Mouse (Mus musculus) ES-Bruce4 (cell line): Measurements from ENCODE around the gene Deup1. TPM values are rescaled to one million over a fixed set of nuclear protein-coding genes. Genes with fewer than 3 reads are reported as not detected.

ENCODE experiments used
- H3K27ac ChIP-seq: 2 replicates; pipeline ENCODE4 v1.5.1; 2012; ENCODE audit warnings: low read length, inconsistent platforms; ENCODE audit not compliant: insufficient read depth
- H3K27me3 ChIP-seq: 2 replicates; pipeline ENCODE4 v1.6.1; 2012; ENCODE audit warnings: mild to moderate bottlenecking, low read length, inconsistent platforms; ENCODE audit not compliant: control insufficient read depth, poor library complexity, insufficient read depth, severe bottlenecking
- H3K36me3 ChIP-seq: 2 replicates; pipeline ENCODE4 v1.6.1; 2012; ENCODE audit warnings: inconsistent platforms, mild to moderate bottlenecking, low read length, moderate library complexity; ENCODE audit not compliant: control insufficient read depth, poor library complexity, insufficient read depth, severe bottlenecking
- H3K4me1 ChIP-seq: one replicate; pipeline ENCODE4 v1.8.1; 2011; ENCODE audit warnings: low read length; ENCODE audit not compliant: control insufficient read depth, insufficient read depth
- H3K4me3 ChIP-seq: 2 replicates; pipeline ENCODE4 v1.5.1; 2011; ENCODE audit warnings: low read depth, mild to moderate bottlenecking, low read length
- H3K9ac ChIP-seq: 2 replicates; pipeline ENCODE4 v1.6.1; 2012; ENCODE audit warnings: low read depth, mild to moderate bottlenecking, inconsistent platforms; ENCODE audit not compliant: poor library complexity, severe bottlenecking
- H3K9me3 ChIP-seq: replicated peaks from 2 replicates; pipeline ENCODE4 v1.6.1; 2012; ENCODE audit warnings: mild to moderate bottlenecking, low read length, inconsistent platforms; ENCODE audit not compliant: control insufficient read depth, poor library complexity, insufficient read depth, severe bottlenecking
- CTCF ChIP-seq: IDR thresholded peaks from one replicate; pipeline ENCODE4 v1.8.1; 2011; ENCODE audit warnings: low read depth, low read length
- EP300 ChIP-seq: IDR thresholded peaks from 2 replicates; pipeline ENCODE4 v1.6.1; 2011; ENCODE audit warnings: low read depth, low read length; ENCODE audit not compliant: insufficient read depth
- POLR2A ChIP-seq: IDR thresholded peaks from one replicate; pipeline ENCODE4 v1.8.1; 2011; ENCODE audit warnings: low read length; ENCODE audit not compliant: insufficient read depth
- polyA plus RNA-seq: library from polyadenylated mRNA; stranded (reverse); fragments of >200 nt; gene quantifications from 2 replicates; pipeline ENCODE4 v1.2.4, GENCODE M21; 2011; ENCODE audit warnings: low read depth; ENCODE audit not compliant: missing spikeins, insufficient read depth, insufficient read length

Gene Deup1
- polyA plus RNA-seq: not detected in 2 replicates

DNA sequence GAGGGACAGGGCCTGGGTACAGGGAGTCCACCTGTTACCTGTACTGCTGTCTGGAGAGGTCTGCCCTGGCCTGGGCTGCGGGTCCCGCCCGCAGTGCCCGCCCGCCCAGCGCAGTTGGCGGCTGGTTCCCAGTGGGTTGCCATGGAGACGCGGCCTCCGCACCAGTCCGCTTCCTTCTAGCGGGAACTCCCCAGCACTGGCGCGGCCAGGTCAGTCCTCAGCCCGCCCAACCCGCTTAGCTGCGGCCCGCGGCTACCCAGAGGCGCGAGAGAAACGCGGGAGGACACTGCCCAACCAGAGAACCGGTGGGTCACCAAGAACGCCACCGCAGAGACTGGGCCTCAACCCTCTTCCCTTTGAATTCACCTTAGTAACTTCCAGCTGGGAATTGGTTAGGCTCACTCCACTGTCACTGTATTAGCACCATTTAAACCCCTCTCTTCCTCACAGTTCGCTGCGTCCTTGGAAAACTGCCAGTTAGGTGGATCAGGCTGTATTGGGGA lies at the start of gene Deup1:
TSS of gene Deup1 (minus strand) at position 149 of the 503 bp plus-strand sequence.
- no peaks in the 10 kb centered on the region for H3K4me1 ChIP-seq
- no peaks in the 10 kb centered on the region for H3K27me3 ChIP-seq
- no peak within 1 kb of the TSS for H3K9ac ChIP-seq
- H3K9me3 ChIP-seq: no peaks in the 10 kb centered on the region
- no peaks in the 10 kb centered on the region for H3K36me3 ChIP-seq
- peak within 1 kb of the TSS; percentile 1 for H3K4me3 ChIP-seq
- no peak within 1 kb of the TSS for H3K27ac ChIP-seq
- TF ChIP-seq EP300 (no peak), CTCF (no peak), POLR2A (no peak)

DNA sequence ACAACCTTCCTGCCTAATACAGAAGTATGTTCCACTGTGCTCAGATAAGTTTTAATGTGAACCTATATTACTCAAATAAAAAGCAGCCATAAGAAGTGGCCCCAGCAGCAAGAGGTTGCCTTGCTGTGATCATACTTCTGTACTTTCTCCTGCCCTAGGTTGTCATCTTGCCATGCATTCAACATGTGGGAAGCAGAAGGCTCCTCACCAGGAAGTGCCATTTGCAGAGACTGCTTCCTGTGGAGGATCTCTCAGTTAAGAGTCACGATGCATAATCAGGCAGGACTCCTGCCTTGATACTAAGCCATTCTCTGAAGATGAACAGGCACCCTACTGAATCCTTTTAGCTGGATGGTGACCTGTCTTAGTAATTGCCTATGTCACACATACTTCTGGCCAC lies 44.5 kb upstream of the Deup1 start:
- H3K27me3 ChIP-seq: no peaks in the 10 kb centered on the region

GRCm38 (mm10) chr9:15670002-15670527 lies 42.3 kb upstream of the Deup1 start:
- TF ChIP-seq POLR2A: no peak
- no peak for TF ChIP-seq EP300
- TF ChIP-seq CTCF: no peak
- H3K9ac ChIP-seq: no peak overlapping the region
- H3K4me1 ChIP-seq: no peaks in the 10 kb centered on the region
- H3K4me3 ChIP-seq: no peak overlapping the region
- no peaks in the 10 kb centered on the region for H3K36me3 ChIP-seq
- no peak overlapping the region for H3K27ac ChIP-seq
- no peaks in the 10 kb centered on the region for H3K9me3 ChIP-seq
- H3K27me3 ChIP-seq: no peaks in the 10 kb centered on the region

More for the DNA sequence above, 44.5 kb upstream of the Deup1 start:
- H3K9me3 ChIP-seq: no peaks in the 10 kb centered on the region
- H3K27ac ChIP-seq: no peak overlapping the region
- H3K4me3 ChIP-seq: no peak overlapping the region
- H3K9ac ChIP-seq: no peak overlapping the region
- no peaks in the 10 kb centered on the region for H3K4me1 ChIP-seq
- TF ChIP-seq CTCF: no peak
- H3K36me3 ChIP-seq: no peaks in the 10 kb centered on the region

GRCm38 (mm10) chr9:15669452-15669851 lies 41.7 kb upstream of the Deup1 start:
- TF ChIP-seq POLR2A (no peak), EP300 (no peak), CTCF (no peak)
- Histone ChIP-seq H3K27me3 (no peaks in the 10 kb centered on the region), H3K9ac (no peak overlapping the region), H3K9me3 (no peaks in the 10 kb centered on the region), H3K4me1 (no peaks in the 10 kb centered on the region), H3K36me3 (no peaks in the 10 kb centered on the region), H3K27ac (no peak overlapping the region), H3K4me3 (no peak overlapping the region)

- H3K9ac ChIP-seq: no peak overlapping the region
- H3K4me1 ChIP-seq: no peaks in the 10 kb centered on the region
- H3K4me3 ChIP-seq: no peak overlapping the region
- no peak overlapping the region for H3K27ac ChIP-seq
- H3K27me3 ChIP-seq: no peaks in the 10 kb centered on the region; the same call in 1 of the 2 replicates
- no peaks in the 10 kb centered on the region for H3K36me3 ChIP-seq
- no peak for TF ChIP-seq CTCF
- no peak for TF ChIP-seq EP300
- TF ChIP-seq POLR2A: no peak
- no peaks in the 10 kb centered on the region for H3K9me3 ChIP-seq
Measured at GRCm38 (mm10) chr9:15664606-15665005, 36.9 kb upstream of the Deup1 start.

- 0 out of 2 replicates have a peak, but pooled peaks cover 4% of the 10 kb centered on the region for H3K9me3 ChIP-seq
- TF ChIP-seq EP300 (no peak), POLR2A (no peak), CTCF (no peak)
- H3K4me1 ChIP-seq: no peaks in the 10 kb centered on the region
- no peak overlapping the region for H3K27ac ChIP-seq
- no peak overlapping the region for H3K9ac ChIP-seq
- H3K4me3 ChIP-seq: no peak overlapping the region
- no peaks in the 10 kb centered on the region for H3K36me3 ChIP-seq
- no peaks in the 10 kb centered on the region for H3K27me3 ChIP-seq
Measured at GRCm38 (mm10) chr9:15659069-15659468, 31.3 kb upstream of the Deup1 start.
